Mouse (Mus musculus): ENCODE measurements around the gene Fbxl17. TPM values are rescaled to one million over a fixed set of nuclear protein-coding genes. Genes with fewer than 3 reads are reported as not detected.
A peak's percentile ranks its signal among the peaks of the same experiment; 100 is the strongest.

Fbxl17 gene
- polyA plus RNA-seq (2015; fragmentation: Nextera tagmentation; extraction: Ambion mirVana) = 3.3 and 5.0 TPM in 2 replicates

DNA sequence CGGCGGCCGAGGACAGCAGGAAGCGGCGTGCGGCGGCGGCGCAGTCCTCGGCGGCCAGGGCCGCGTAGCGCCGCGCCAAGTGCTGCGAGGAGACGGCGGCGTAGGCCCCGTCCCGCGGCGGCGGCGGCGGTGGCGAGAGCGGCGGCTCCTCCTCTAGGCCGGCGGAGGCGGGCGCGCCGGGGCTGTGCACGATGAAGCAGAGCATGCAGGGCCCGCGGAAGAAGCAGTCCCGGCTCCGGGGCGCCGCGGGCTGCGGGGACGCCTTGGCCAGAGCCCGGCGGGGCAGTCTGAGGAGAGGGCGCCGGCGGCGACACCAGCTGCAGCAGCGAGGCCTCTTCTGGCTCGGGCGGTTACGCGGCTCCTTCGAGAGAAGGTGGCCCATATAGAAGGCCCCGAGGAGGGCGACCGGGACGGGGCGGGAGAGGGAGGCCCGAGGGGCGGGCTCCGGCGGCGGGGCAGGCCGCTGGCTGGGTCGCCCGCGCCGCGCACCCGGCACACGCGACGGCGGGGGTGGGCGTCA, at the start of gene Fbxl17:
Gene Fbxl17 (minus strand): TSS at position 382 of the 520 bp plus-strand sequence.
- Histone ChIP-seq H3K4me1 (ENCODE audit: insufficient read depth) (peaks cover 21% of the 10 kb centered on the region), H3K36me3 (replicated peaks; ENCODE audit: insufficient read depth, low read length) (no peaks in the 10 kb centered on the region), H3K27me3 (ENCODE audit: insufficient read depth, low read length) (no peaks in the 10 kb centered on the region), H3K4me3 (ENCODE audit: low read depth, low read length) (peak within 1 kb of the TSS; percentile 72), H3K27ac (ENCODE audit: low read depth) (peak within 1 kb of the TSS; percentile 98), H3K9ac (replicated peaks) (peak within 1 kb of the TSS; percentile 97), H3K9me3 (ENCODE audit: low read length) (no peaks in the 10 kb centered on the region), H3K4me2 (ENCODE audit: low read depth, low read length) (peak within 1 kb of the TSS; percentile 91)
- DNase-seq = peak; percentile 79
- TF ChIP-seq CTCF (IDR thresholded peaks at IDR 0.05; ENCODE audit: low read depth) = no peak
- TF ChIP-seq EP300 (IDR thresholded peaks at IDR 0.05; ENCODE audit: low read depth) = no peak
- ATAC-seq = peak; percentile 66
- 4% methylated on average over 52 of the region's 80 CpGs for whole genome bisulfite sequencing (ENCODE audit: insufficient replicate concordance)

DNA sequence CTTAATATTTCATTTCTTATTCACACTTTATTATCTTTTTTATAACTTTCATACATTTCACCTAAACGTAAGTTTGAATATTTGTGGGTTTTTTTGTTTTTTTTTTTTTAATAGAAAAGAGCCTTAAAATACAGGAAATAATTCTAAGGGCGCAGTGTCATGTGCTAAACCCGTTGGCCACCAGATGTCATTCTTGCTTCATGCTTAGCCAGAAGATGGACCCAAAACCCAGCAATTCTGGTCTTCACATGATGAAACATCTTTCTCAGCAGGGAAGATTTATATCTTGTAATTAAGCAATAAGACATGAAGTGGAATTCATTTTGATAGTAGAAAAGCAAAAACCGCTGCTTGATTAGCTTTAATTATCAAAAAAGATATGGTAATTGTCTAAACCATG, 47.6 kb upstream of the Fbxl17 start:
- ATAC-seq (no peak), DNase-seq (no peak)
- TF ChIP-seq EP300 (IDR thresholded peaks at IDR 0.05; ENCODE audit: low read depth) (no peak), CTCF (IDR thresholded peaks at IDR 0.05; ENCODE audit: low read depth) (peak; percentile 46)
- no peaks in the 10 kb centered on the region for H3K27me3 ChIP-seq (ENCODE audit: insufficient read depth, low read length)
- 77% methylated on average over 4 of the region's 4 CpGs for WGBS (ENCODE audit: insufficient replicate concordance)
- no peak overlapping the region for H3K9ac ChIP-seq (replicated peaks)
- no peaks in the 10 kb centered on the region for H3K36me3 ChIP-seq (replicated peaks; ENCODE audit: insufficient read depth, low read length)
- no peak overlapping the region for H3K4me2 ChIP-seq (ENCODE audit: low read depth, low read length)
- H3K4me1 ChIP-seq (ENCODE audit: insufficient read depth) = no peaks in the 10 kb centered on the region
- peaks cover 6% of the 10 kb centered on the region for H3K9me3 ChIP-seq (ENCODE audit: low read length)
- no peak overlapping the region for H3K4me3 ChIP-seq (ENCODE audit: low read depth, low read length)
- H3K27ac ChIP-seq (ENCODE audit: low read depth) = no peak overlapping the region

DNA sequence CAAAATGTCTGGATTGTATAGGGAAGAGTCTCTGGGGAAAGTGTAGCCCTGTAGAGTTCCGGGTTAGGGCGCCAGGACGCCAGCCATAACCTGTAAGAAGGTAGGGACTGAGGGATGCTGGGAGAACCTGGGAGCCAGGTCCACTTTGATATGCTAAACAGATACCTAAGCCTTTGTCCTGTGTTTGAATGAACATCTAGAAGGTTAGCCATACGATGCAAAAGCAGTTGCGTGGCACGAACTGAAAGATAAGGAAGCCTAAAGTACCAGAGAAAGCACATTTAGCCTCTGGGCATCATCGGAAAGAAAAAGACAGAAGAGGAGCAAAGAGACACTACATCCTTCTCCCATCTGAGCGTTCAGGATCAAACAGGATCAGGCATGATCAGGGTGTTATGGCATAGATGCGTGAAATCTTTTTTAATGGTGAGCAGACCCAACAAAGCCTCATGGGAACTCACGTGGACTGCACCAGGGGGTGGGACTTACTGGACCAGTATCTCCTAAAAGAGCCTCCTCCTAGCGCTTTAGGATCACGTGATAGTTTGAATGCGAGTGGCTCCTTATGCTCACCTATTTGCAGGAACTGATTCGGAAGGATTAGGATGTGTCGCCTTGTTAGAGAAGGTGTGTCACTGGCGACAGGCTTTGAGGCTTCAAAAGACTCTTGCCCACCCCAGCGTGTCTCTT, 34.9 kb upstream of the Fbxl17 start:
- no peak for DNase-seq
- H3K27me3 ChIP-seq (ENCODE audit: insufficient read depth, low read length) = no peaks in the 10 kb centered on the region
- no peaks in the 10 kb centered on the region for H3K9me3 ChIP-seq (ENCODE audit: low read length)
- no peak overlapping the region for H3K4me2 ChIP-seq (ENCODE audit: low read depth, low read length)
- H3K27ac ChIP-seq (ENCODE audit: low read depth) = no peak overlapping the region
- no peaks in the 10 kb centered on the region for H3K36me3 ChIP-seq (replicated peaks; ENCODE audit: insufficient read depth, low read length)
- ATAC-seq = no peak
- H3K9ac ChIP-seq (replicated peaks) = no peak overlapping the region
- no peak overlapping the region for H3K4me3 ChIP-seq (ENCODE audit: low read depth, low read length)
- H3K4me1 ChIP-seq (ENCODE audit: insufficient read depth) = no peaks in the 10 kb centered on the region
- WGBS (ENCODE audit: insufficient replicate concordance) = 82% methylated on average over 17 of the region's 17 CpGs
- TF ChIP-seq EP300 (IDR thresholded peaks at IDR 0.05; ENCODE audit: low read depth) (no peak), CTCF (IDR thresholded peaks at IDR 0.05; ENCODE audit: low read depth) (no peak)

DNA sequence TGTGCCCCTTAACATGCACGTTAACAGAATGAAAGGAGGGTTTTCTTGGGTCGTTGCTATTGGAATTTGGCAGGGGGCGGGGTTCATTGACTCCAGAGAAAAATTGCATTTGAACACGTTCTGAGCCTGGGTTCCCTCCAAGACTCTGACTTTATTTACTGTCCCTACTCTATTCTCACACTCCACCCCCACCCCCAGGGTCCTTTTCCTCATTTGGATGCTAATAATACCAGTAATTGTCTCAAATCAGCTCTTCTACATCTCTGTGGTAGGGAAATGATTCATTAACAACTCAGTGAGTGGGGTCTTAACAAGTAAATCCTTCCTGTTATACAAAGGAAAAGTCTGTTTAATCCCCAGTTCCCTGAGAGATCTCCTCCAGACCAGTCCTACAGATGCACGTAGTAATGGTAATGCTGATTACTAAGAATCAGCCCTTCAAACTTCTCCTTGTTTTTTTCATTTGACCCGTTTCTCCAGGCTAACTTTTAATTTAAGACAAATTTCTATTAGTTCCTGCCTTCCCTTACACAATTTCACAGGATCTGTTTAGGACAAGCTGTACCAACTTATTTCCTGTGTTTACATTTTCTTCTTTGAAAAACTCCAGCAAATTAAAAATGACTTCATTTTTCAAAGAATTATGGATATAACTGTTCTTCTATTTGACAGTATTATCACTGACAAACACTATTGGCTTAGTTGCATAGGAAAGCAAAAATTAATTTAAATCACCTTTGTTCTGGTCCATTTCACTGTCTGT, 33.4 kb upstream of the Fbxl17 start:
- DNase-seq (no peak), ATAC-seq (no peak)
- TF ChIP-seq EP300 (IDR thresholded peaks at IDR 0.05; ENCODE audit: low read depth) = peak; percentile 64
- no peak for TF ChIP-seq CTCF (IDR thresholded peaks at IDR 0.05; ENCODE audit: low read depth)
- H3K9ac ChIP-seq (replicated peaks) = no peak overlapping the region
- H3K27me3 ChIP-seq (ENCODE audit: insufficient read depth, low read length) = no peaks in the 10 kb centered on the region
- H3K4me1 ChIP-seq (ENCODE audit: insufficient read depth) = no peaks in the 10 kb centered on the region
- H3K4me3 ChIP-seq (ENCODE audit: low read depth, low read length) = no peak overlapping the region
- no peaks in the 10 kb centered on the region for H3K36me3 ChIP-seq (replicated peaks; ENCODE audit: insufficient read depth, low read length)
- H3K9me3 ChIP-seq (ENCODE audit: low read length) = no peaks in the 10 kb centered on the region
- H3K4me2 ChIP-seq (ENCODE audit: low read depth, low read length) = no peak overlapping the region
- 52% methylated on average over 6 of the region's 6 CpGs for WGBS (ENCODE audit: insufficient replicate concordance)
- no peak overlapping the region for H3K27ac ChIP-seq (ENCODE audit: low read depth)

DNA sequence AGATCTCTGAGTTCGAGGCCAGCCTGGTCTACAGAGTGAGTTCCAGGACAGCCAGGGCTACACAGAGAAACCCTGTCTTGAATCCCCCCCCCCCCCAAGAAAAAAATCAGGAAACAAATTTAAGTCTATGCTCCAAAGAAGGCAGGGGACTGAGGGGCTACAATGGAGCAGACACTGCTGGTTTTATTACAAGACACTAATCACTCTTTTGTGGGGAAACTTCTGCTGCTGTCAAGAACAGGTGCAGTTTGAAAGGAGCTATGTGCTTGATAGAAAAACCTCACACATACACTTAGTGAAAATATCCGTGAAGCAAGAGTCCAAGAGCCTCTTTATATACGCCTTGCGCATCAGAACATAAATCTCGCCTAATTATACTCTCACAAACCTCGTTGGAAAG, 29.7 kb upstream of the Fbxl17 start:
- Histone ChIP-seq H3K36me3 (replicated peaks; ENCODE audit: insufficient read depth, low read length) (no peaks in the 10 kb centered on the region), H3K27me3 (ENCODE audit: insufficient read depth, low read length) (no peaks in the 10 kb centered on the region), H3K4me2 (ENCODE audit: low read depth, low read length) (no peak overlapping the region), H3K9me3 (ENCODE audit: low read length) (no peaks in the 10 kb centered on the region), H3K9ac (replicated peaks) (no peak overlapping the region), H3K4me1 (ENCODE audit: insufficient read depth) (no peaks in the 10 kb centered on the region), H3K27ac (ENCODE audit: low read depth) (no peak overlapping the region), H3K4me3 (ENCODE audit: low read depth, low read length) (no peak overlapping the region)
- TF ChIP-seq CTCF (IDR thresholded peaks at IDR 0.05; ENCODE audit: low read depth) (no peak), EP300 (IDR thresholded peaks at IDR 0.05; ENCODE audit: low read depth) (no peak)
- ATAC-seq (no peak), DNase-seq (no peak)
- 77% methylated on average over 6 of the region's 6 CpGs for WGBS (ENCODE audit: insufficient replicate concordance)

DNA sequence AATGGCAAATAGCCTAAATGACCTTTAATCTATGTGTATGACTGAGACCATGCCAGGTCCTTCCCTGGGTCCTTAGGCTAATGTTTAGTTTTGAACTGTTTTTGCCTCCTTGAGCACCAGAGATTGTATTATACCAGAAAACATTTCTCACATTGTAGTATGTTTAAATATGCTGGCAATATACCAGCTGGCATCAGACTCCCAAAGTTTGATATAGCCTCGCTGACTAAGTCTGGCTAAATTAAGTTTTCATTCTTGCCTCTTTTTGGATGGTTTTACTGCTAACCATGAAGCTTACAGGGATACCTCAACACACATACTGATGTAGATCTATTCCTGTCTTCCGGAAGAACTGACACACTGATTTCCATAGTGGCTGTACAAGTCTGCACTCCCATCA, 20.9 kb upstream of the Fbxl17 start:
- Histone ChIP-seq H3K9ac (replicated peaks) (no peak overlapping the region), H3K4me1 (ENCODE audit: insufficient read depth) (no peaks in the 10 kb centered on the region), H3K36me3 (replicated peaks; ENCODE audit: insufficient read depth, low read length) (no peaks in the 10 kb centered on the region), H3K27me3 (ENCODE audit: insufficient read depth, low read length) (no peaks in the 10 kb centered on the region), H3K4me3 (ENCODE audit: low read depth, low read length) (no peak overlapping the region), H3K27ac (ENCODE audit: low read depth) (no peak overlapping the region), H3K4me2 (ENCODE audit: low read depth, low read length) (no peak overlapping the region), H3K9me3 (ENCODE audit: low read length) (0 out of 2 replicates have a peak, but pooled peaks cover 4% of the 10 kb centered on the region)
- DNase-seq = no peak
- ATAC-seq = no peak
- no peak for TF ChIP-seq CTCF (IDR thresholded peaks at IDR 0.05; ENCODE audit: low read depth)
- TF ChIP-seq EP300 (IDR thresholded peaks at IDR 0.05; ENCODE audit: low read depth) = no peak
- WGBS (ENCODE audit: insufficient replicate concordance) = 78% methylated on average over 2 of the region's 2 CpGs
